Mouse (Mus musculus) gastrocnemius, postnatal 14 days (tissue): ENCODE data around the gene Cisd2. TPM values are rescaled to one million over a fixed set of nuclear protein-coding genes. Genes with fewer than 3 reads are reported as not detected.

ENCODE experiments used
- DNase-seq: peaks from one replicate; pipeline ENCODE4 v3.0.0; 2021; ENCODE audit warnings: mixed read lengths
- intact Hi-C: fragments of 180-260 bp; cut with DNase I; formaldehyde crosslinking; loops from one replicate; pipeline ENCODE4 v1.15.1; 2025; ENCODE audit warnings: low total_unique reads
- long read RNA-seq, 2 experiments: library from polyadenylated mRNA; stranded (forward); transcript quantifications; one replicate each; pipeline ENCODE4 v2.0.0; 2021
- total RNA-seq, 2 experiments: library from RNA; stranded (reverse); gene quantifications; 2 replicates each; pipeline ENCODE4 v1.2.3; 2021

The Cisd2 gene
- total RNA-seq: 10 to 100 TPM; 20.0 to 21.0 TPM
- long read RNA-seq, experiment 1, transcript Cisd2-201 (3 exons, 3,361 nt): major isoform, 38 of 41 reads
- long read RNA-seq, experiment 1, partial matches to known transcripts: 0 of 41 reads
- long read RNA-seq, experiment 1, other reads (novel, unspliced or antisense): 3 of 41 reads
- long read RNA-seq, experiment 2, transcript Cisd2-201 (3 exons, 3,361 nt): major isoform, 37 of 39 reads
- long read RNA-seq, experiment 2, partial matches to known transcripts: 0 of 39 reads
- long read RNA-seq, experiment 2, other reads (novel, unspliced or antisense): 1 of 39 reads

DNA sequence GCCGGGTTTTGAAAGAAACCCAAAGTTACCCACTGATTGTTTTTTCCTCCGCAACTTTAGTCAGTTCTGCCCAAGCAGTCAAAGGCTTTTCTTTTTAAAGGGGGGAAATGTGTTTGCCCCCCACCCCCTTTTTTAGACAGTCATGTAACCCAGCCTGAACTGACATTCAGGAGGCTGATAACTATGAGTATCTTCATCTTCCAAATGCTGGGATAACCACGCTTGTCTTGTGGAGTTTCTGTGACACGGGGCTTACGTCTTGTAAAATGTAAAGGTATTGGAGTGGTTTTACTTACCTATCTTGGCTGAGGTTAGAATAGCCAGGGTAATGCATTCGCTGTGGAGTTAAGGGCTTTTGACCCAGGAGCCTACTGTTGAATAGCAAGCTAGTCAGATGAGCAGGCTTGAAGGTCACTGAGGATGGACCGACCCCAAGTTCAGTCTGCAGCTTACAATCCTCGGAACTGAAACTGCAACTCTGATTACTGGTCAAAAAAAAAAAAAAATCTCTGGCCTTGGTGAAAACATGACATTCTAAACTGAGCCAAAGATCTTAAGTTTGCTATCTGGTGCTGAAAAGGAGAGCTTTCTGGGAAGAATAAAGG is at the start of gene Cisd2:
TSS of gene Cisd2 (minus strand) at position 318 of the 605 bp plus-strand sequence.
- no peak for DNase-seq
- intact Hi-C loops: no loop called here

DNA sequence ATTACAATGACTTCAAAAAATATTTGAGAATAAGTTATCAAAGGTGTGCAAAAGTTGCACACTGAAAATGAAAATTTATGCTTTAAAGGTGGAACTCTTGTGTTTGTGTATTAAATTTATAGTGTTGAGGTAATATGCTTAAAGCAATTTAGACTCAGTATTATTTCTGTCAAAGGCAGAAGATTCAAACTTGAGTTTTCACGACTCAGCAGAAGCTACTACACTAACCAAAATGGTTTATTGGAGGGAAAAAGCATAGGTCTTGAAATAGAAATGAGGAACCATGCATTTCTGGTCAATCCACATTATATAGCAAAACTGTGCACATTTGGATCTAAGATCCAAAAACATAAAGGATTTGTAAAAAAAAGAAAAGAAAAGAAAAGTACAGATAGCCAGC is 47.1 kb upstream of the Cisd2 start:
- intact Hi-C loops: no loop called here
- DNase-seq: no peak

DNA sequence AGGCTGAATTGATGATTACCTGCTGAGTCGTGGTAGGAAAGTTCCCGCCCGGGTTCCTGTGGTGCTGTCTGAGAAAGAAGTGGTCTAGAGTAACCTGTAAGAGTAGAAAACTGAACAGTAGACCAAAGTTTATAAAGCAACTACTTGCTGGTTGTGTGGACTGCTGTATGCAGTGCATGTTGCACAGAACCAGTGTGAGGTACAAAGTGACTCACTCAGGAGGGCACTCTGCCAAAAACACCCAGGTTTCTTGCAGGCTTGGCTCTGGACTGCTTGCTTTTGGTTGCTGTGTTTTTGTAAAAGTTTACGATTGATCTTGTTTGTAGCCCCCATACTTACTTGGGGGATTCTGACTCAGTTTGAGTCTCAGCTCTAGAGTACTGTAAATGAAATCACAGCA is 46.2 kb upstream of the Cisd2 start:
- peak; percentile 63 for DNase-seq
- intact Hi-C loops: no loop called here

DNA sequence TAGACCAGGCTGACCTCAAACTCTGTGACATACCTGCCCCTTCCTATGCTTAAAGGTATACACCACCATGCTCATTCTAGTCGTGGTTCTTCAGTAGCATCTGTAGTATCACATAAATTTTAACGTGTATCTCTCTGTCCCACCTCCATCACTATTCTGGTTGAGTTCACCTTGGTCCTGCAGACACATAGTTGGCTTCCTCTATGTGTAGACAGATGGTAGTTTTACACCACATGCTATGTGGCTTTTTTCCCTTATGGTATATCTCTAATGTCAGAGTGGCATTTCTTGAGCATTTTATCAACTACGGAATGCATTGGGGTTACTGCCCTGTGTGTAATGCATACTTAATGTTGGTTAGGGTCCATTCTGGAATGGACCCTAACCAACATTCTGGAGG is 45.4 kb upstream of the Cisd2 start:
- intact Hi-C loops: no loop called here
- DNase-seq: no peak

DNA sequence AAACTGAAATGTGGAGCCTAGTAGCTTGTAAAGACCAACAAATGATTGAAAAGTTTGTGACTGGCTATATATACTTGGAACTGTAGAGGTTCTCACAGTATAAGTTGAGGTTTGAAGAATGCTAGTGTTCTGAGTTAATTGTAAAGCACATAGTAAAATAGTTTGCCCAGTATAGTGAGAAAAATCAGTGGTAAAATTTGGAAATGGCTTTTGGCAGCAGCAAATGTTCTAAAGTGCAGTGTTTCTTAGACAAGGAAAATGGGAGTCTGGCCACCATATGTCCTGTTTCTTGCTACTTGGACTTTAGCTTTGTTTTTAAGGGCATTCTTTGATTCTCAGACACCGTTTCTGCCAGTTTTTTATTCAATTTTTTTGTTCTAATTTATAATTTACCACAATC is 44.7 kb upstream of the Cisd2 start:
- DNase-seq: no peak
- intact Hi-C loops: no loop called here

GRCm38 (mm10) chr3:135458981-135459380 is 35.3 kb upstream of the Cisd2 start:
- no peak for DNase-seq
- intact Hi-C loops: no loop called here

- intact Hi-C loops: no loop called here
- no peak for DNase-seq
Measured at GRCm38 (mm10) chr3:135444930-135445329, 21.2 kb upstream of the Cisd2 start.

DNA sequence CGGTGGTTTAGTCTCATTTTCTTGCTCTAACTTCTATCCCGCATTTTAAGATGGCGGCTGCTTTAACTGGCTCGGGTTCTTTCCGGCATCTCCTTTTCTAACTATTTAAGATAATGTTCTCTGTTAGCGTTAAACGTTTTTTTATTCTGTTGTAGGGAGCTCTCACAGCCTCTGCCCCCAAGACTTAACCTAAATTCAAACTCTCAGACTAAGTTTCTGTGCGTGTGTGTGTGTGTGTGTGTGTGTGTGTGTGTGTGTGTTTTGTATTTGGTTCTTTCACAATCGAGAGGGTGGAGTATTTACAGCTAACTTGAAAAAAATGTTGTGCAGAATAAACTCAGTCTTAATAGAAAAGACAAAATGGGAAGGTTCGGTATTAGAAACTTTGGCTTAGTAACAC is 16.9 kb upstream of the Cisd2 start:
- DNase-seq: no peak

DNA sequence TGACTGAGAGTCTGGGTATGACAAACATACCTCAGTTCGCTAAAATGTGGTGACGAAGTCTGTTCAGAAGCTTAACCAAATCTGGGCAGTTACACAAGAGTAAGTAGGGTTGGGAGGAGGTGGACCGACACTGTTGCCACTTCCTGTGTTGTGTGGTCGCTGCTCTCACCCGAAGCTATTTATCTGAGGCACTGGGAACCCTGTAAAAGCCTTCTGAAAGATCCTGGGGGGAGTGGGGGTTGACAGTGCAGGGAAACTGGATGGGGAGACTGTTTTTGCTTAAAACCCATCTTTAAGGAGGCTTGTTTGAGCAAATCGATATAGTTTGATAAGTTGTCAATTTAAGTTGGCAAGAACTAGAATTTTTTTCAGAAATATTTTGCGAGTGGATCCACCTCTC is 16.5 kb upstream of the Cisd2 start:
- intact Hi-C loops: no loop called here
- no peak for DNase-seq

More for the DNA sequence above, 16.9 kb upstream of the Cisd2 start:
- intact Hi-C loops: no loop called here

DNA sequence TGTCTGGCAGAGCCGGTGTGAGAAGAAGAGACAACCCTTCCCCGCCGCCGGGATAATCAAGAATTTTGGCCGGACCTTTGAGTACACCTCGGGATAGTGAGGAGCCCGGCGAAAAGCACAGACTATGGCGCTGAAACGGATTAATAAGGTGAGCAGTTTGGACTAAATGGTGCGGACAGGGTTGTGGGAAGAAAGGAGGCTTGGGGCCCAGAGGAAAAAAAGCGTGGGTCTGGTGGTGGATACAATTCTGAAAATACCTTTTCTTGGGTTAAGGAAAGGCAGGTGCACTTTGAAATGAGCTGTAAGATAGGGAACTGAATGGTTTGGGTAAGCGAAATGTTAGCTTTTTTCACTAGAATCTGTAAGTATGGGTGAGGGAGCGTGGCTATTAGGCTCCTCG is 15.9 kb upstream of the Cisd2 start:
- intact Hi-C loops: no loop called here
- no peak for DNase-seq

GRCm38 (mm10) chr3:135438913-135439531 is 15.3 kb upstream of the Cisd2 start:
- peak; percentile 87 for DNase-seq
- intact Hi-C loops: no loop called here

- peak; percentile 95 for DNase-seq
- intact Hi-C loops: no loop called here
Measured at GRCm38 (mm10) chr3:135438531-135438912, 14.8 kb upstream of the Cisd2 start.

GRCm38 (mm10) chr3:135437758-135438495 is 14.2 kb upstream of the Cisd2 start, which contains the start of gene Ube2d3:
Ube2d3 (plus strand) TSS chr3:135438149.
- DNase-seq: peak; percentile 99
- intact Hi-C loops: no loop called here

DNA sequence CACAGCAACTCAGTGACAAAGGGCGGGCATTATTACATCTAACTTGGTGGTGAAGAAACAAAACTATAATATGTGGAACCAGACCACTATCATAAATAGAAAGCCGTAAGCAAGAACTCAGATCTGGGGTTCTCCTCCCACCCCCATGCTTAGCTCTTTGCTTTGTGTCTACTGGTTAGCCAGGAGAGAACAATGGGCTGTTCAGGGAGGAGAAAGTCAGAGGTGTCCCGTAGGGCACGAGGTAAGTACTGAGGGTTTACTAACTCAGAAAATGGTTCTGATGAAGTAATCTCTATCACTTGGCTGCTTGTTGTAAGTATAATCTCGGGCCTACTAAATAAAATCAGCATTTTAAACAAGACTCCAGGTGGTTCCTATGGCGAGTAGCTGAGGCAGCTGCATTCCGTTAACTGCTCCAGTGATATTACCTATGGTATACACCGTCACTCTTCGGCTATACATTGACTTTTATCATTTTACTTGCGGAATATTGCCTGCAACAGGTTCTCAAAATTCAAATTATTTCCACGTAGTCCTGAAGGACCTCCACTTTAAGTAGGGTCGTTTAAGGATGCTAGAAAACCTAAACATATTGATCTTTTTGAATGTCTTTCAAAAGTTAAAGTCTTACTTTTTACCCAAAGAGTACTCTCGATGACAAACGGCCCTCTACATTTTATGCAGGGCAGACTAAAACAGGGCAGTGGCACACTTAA is 13.3 kb upstream of the Cisd2 start:
- no peak for DNase-seq
- intact Hi-C loops: no loop called here

GRCm38 (mm10) chr3:135422856-135423607 is 693 bp downstream of the Cisd2 start:
- intact Hi-C loops: no loop called here
- DNase-seq: peak; percentile 86

- DNase-seq: no peak
- intact Hi-C loops: no loop called here
Measured at GRCm38 (mm10) chr3:135422232-135422855, 1.4 kb downstream of the Cisd2 start.

- intact Hi-C loops: no loop called here
- no peak for DNase-seq
Measured at GRCm38 (mm10) chr3:135421310-135421594, 2.5 kb downstream of the Cisd2 start.

DNA sequence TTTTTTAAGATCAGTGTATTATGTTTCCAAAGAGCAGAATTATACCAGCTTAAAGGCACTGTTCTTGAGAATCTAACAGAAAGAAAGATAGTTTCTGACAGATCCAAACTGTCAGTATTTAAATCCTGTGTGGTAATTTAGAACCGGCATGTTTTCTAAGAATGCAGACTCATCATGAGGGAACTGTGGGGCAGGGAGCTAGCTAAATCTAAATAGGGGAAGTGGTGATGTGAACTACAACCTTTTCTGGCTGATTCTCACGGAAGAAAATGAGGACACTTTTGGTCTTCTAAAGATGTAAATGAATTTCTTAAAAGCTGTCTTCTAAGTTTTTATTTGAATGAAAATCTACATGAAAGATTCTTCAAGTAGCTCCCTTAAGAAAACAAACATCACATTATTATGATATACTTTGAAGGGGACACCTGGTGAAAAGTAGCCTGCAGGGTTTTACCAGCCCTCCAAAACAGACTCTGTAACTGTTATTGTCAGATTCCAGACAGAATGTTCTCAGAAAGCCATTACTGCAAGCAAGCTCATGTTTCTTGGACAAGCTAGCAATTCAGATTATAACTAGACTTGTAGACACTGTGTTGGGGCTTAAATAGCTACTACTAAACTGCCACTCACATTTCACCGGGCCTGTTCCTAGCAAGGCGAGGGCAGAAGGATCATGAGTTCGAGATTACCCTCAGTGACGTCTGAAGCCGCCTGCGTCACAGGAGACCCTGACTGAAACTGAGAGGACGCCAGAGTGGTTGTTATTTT is 3.0 kb downstream of the Cisd2 start:
- intact Hi-C loops: no loop called here
- no peak for DNase-seq
